Mouse (Mus musculus) thymus, adult 2 months (tissue): ENCODE measurements at regions not wholly inside any gene's neighbourhood (a gene's known extent, or its start where the extent isn't known, plus 50 kb on each side); places are given as distances from the start of the nearest gene placed in this dataset.

Experiments used
- CTCF ChIP-seq: fragments of 200-500 bp; IDR thresholded peaks from 2 replicates; pipeline ENCODE4 v1.5.1; 2012; ENCODE audit warnings: mild to moderate bottlenecking, control low read depth, low read length, moderate library complexity, borderline replicate concordance; ENCODE audit not compliant: control insufficient read depth, poor library complexity, insufficient read depth; ENCODE audit errors: extremely low read depth
- POLR2A ChIP-seq: fragments of 200-500 bp; IDR thresholded peaks from 2 replicates; pipeline ENCODE4 v1.6.1; 2012; ENCODE audit warnings: mild to moderate bottlenecking, low read length, control low read depth, moderate library complexity; ENCODE audit not compliant: control insufficient read depth, poor library complexity, insufficient read depth; ENCODE audit errors: extremely low read depth

DNA sequence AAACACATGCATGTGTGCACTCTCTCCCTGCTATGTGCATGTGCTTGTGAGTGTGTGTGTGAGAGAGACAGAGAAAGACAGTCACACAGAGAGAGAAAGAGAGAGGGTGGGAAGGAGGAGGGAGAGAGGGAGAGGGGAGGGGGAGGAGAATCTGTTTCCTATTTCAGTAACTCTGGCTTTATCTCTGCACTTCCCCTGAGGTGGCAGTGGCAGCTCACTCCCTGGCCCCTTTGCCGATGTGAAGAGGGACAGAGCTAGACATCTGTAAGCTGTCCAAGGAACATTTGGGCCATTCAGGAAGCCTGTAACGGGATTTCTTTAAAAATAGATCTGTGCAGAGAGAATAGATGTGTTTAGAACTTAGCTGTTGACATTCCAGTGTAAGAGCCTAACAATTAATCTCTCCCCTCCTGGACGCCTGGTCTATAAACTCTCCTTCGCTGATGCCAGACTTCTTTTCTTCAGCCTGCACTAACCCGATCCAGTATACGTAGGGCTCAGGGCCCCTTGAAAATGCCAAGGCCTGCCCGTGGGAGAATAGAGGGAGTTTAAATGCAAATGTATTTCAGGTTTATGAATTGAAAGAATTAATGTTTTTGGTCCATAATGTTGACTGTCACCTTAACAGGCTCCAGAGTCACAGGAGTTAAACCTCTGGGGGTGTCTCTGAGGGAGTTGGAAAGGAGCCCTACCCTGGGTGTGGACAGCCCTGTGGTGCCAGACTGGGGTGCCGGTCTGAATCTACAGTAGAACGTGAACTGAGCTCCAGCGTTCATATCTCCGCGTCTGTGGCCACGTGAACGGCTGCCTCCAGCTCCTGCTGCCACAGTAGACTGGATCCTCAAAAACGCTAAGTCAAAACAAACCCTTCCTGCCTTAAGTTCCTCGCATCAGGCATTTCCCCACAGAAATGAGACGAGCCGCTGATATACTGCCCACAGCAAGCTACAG is 336.6 kb upstream of the Gm10131 start:
- TF ChIP-seq CTCF (no peak), POLR2A (no peak)
